Mouse (Mus musculus) spleen, adult 2 months (tissue): Measurements from ENCODE around the gene Wdr35.

ENCODE experiments used
- CTCF ChIP-seq: fragments of 200-500 bp; IDR thresholded peaks from 2 replicates; pipeline ENCODE4 v1.5.1; 2011; ENCODE audit warnings: mild to moderate bottlenecking, inconsistent platforms; ENCODE audit not compliant: insufficient read depth, insufficient read length, insufficient replicate concordance; ENCODE audit errors: extremely low read depth
- POLR2A ChIP-seq: fragments of 200-500 bp; IDR thresholded peaks from 2 replicates; pipeline ENCODE4 v1.6.1; 2011; ENCODE audit warnings: low read depth, low read length, inconsistent platforms

- no peak for TF ChIP-seq CTCF
- TF ChIP-seq POLR2A: no peak
Observed at GRCm38 (mm10) chr12:9048090-9048489, 74.4 kb downstream of the Wdr35 start.
